ENCODE assay signal across 8 mouse cellular contexts in genomic region chr17:45718323-45718722, GRCm38 (mm10). TPM values are rescaled to one million over a fixed set of nuclear protein-coding genes. Genes with fewer than 3 reads are reported as not detected.
A peak's percentile ranks its signal among the peaks of the same experiment; 100 is the strongest.
DNase-seq lines count a peak whose midpoint lies in the region; ATAC-seq and TF ChIP-seq lines count a peak whose summit lies in the region.

No protein-coding gene starts in this region.

- no peak overlapping the region for H3K9ac ChIP-seq in MEL (ENCODE audit: control insufficient read depth, low read depth, low read length, poor library complexity, severe bottlenecking)
- no peak overlapping the region for H3K9ac ChIP-seq in liver, postnatal 0 days (replicated peaks)

- intact Hi-C loops in gastrocnemius, postnatal 14 days (cut with DNase I; ENCODE audit: low total_unique reads), result no loop called here

- peak; percentile 62; the same call in 1 of the 2 replicates for ATAC-seq in liver, postnatal 0 days

- H3K4me3 ChIP-seq in MEL (ENCODE audit: control insufficient read depth in 1 of 2, insufficient read depth in 1 of 2, low read depth in 2 of 2, low read length in 2 of 2), result no peak overlapping the region
- no peak overlapping the region for H3K4me3 ChIP-seq in liver, postnatal 0 days (ENCODE audit: low read depth, low read length)

- H3K4me1 ChIP-seq in MEL (ENCODE audit: control insufficient read depth in 1 of 2, insufficient read depth in 2 of 2, low read length in 2 of 2), result no peaks in the 10 kb centered on the region
- H3K4me1 ChIP-seq in liver, postnatal 0 days (ENCODE audit: insufficient read depth), result no peaks in the 10 kb centered on the region

- H3K27me3 ChIP-seq in MEL (ENCODE audit: control insufficient read depth in 1 of 2, insufficient read depth in 2 of 2, low read length in 2 of 2), result no peaks in the 10 kb centered on the region
- H3K27me3 ChIP-seq in liver, postnatal 0 days (ENCODE audit: insufficient read depth, low read length), result 0 out of 2 replicates have a peak, but pooled peaks cover 1% of the 10 kb centered on the region

- H3K4me2 ChIP-seq in liver, postnatal 0 days (ENCODE audit: low read depth, low read length), result no peak overlapping the region

- no peaks in the 10 kb centered on the region for H3K36me3 ChIP-seq in MEL (ENCODE audit: control insufficient read depth in 1 of 2, insufficient read depth in 2 of 2, low read length in 2 of 2)
- no peaks in the 10 kb centered on the region for H3K36me3 ChIP-seq in liver, postnatal 0 days (replicated peaks; ENCODE audit: insufficient read depth, low read length)

- no peaks in the 10 kb centered on the region for H3K9me3 ChIP-seq in MEL (replicated peaks; ENCODE audit: insufficient read depth, low read length)
- no peaks in the 10 kb centered on the region for H3K9me3 ChIP-seq in liver, postnatal 0 days (ENCODE audit: low read length)

- TF ChIP-seq POLR2A in MEL (IDR thresholded peaks at IDR 0.05; ENCODE audit: control insufficient read depth in 1 of 2, insufficient read depth in 1 of 2, low read depth in 1 of 2, low read length in 2 of 2, poor library complexity in 1 of 2), result no peak

- 5% methylated on average over 10 of the region's 10 CpGs for WGBS in liver, postnatal 0 days (ENCODE audit: insufficient replicate concordance)

- TF ChIP-seq EP300 in MEL (IDR thresholded peaks at IDR 0.05; ENCODE audit: low read depth in 1 of 2, low read length in 2 of 2), result no peak
- TF ChIP-seq EP300 in liver, postnatal 0 days (IDR thresholded peaks at IDR 0.05; ENCODE audit: low read depth), result no peak

- no peak overlapping the region for H3K27ac ChIP-seq in MEL (ENCODE audit: control insufficient read depth, low read depth, low read length)
- H3K27ac ChIP-seq in liver, postnatal 0 days (ENCODE audit: low read depth), result no peak overlapping the region

- no peaks in the 10 kb centered on the region for H3K79me2 ChIP-seq in MEL (ENCODE audit: control insufficient read depth, insufficient read depth, low read length, poor library complexity)

- peak; percentile 75 to 97 (median 91) for TF ChIP-seq CTCF in MEL (IDR thresholded peaks at IDR 0.05 in 2 of 3, conservative IDR thresholded peaks at IDR 0.05 in 1 of 3; ENCODE audit: control insufficient read depth in 1 of 3, insufficient read depth in 1 of 3, low read depth in 2 of 3, low read length in 3 of 3, poor library complexity in 1 of 3, severe bottlenecking in 1 of 3)
- peak; percentile 87 for TF ChIP-seq CTCF in liver, postnatal 0 days (IDR thresholded peaks at IDR 0.05; ENCODE audit: low read depth)

- DNase-seq in embryo, embryonic 10 days (ENCODE audit: low spot score), result peak; percentile 84
- no peak for DNase-seq in embryo, embryonic 9.5 days (ENCODE audit: extremely low spot score)
- DNase-seq in MEL (ENCODE audit: low read depth, low spot score), result peak; percentile 76
- DNase-seq in cerebellum, postnatal 10 days, result peak; percentile 90 to 91
- DNase-seq in gastrocnemius, postnatal 14 days, result peak; percentile 71
- peak; percentile 81 for DNase-seq in kidney, postnatal 14 days
- DNase-seq in liver, postnatal 0 days, result peak; percentile 71
- DNase-seq in right cerebral cortex, adult 18-20 months, result peak; percentile 78

- TF ChIP-seq RAD21 in MEL (IDR thresholded peaks at IDR 0.05; ENCODE audit: low read depth, low read length), result peak; percentile 96

TF ChIP-seq in MEL, 35 proteins besides CTCF, POLR2A, EP300 and RAD21:
- TF ChIP-seq ZC3H11A (IDR thresholded peaks at IDR 0.05; ENCODE audit: low read depth, low read length) (peak; percentile 70), HCFC1 (IDR thresholded peaks at IDR 0.05; ENCODE audit: low read depth, low read length) (0 out of 2 replicates have a peak, but pooled peaks have one; percentile 13), TAL1 (IDR thresholded peaks at IDR 0.05; ENCODE audit: low read length) (no peak), RCOR1 (IDR thresholded peaks at IDR 0.05; ENCODE audit: low read depth, low read length) (0 out of 2 replicates have a peak, but pooled peaks have one; percentile 8), SMC3 (IDR thresholded peaks at IDR 0.05; ENCODE audit: low read depth, low read length) (peak; percentile 79), MEF2A (IDR thresholded peaks at IDR 0.05; ENCODE audit: extremely low read depth, insufficient replicate concordance, low read depth, low read length, poor library complexity, severe bottlenecking) (no peak), POLR2AphosphoS2 (IDR thresholded peaks at IDR 0.05; ENCODE audit: low read length) (no peak)
TF ChIP-seq in MEL: peak in this region for 4.

RNA-seq across cellular contexts. Expression of gene 1600014C23Rik, which starts 15.3 kb away (rescaled TPM):
- total RNA-seq in MEL (2012; rRNA removed), result 0.81 and 2.1 TPM in 2 replicates
- polyA plus RNA-seq in MEL (2012; ENCODE audit: insufficient read depth in 1 of 2, insufficient read length in 2 of 2, low read depth in 1 of 2, low replicate concordance in 2 of 2, missing spikeins in 1 of 2), result 1 to 10 TPM in 1 of 2 experiments, not detected in 1; 2.7 TPM
- total RNA-seq in gastrocnemius, postnatal 14 days (2021), result not detected
- polyA plus RNA-seq in liver, postnatal 0 days (2015; fragmentation: Nextera tagmentation; extraction: Ambion mirVana), result not detected in 2 replicates

RNA-seq across cellular contexts. Expression of gene Tmem63b, which starts 31.6 kb away (rescaled TPM):
- total RNA-seq in MEL (2012; rRNA removed), result 12.0 and 12.3 TPM in 2 replicates
- polyA plus RNA-seq in MEL (2012; ENCODE audit: insufficient read depth in 1 of 2, insufficient read length in 2 of 2, low read depth in 1 of 2, low replicate concordance in 2 of 2, missing spikeins in 1 of 2), result 10 to 100 TPM in 1 of 2 experiments, not detected in 1; 37.9 TPM
- 10 to 100 TPM; 52.9 to 57.0 TPM for total RNA-seq in gastrocnemius, postnatal 14 days (2021)
- 15.1 and 16.9 TPM in 2 replicates for polyA plus RNA-seq in liver, postnatal 0 days (2015; fragmentation: Nextera tagmentation; extraction: Ambion mirVana)

RNA-seq across cellular contexts. Expression of gene Mrpl14, which starts 32.2 kb away (rescaled TPM):
- total RNA-seq in MEL (2012; rRNA removed), result 66.2 and 68.0 TPM in 2 replicates
- polyA plus RNA-seq in MEL (2012; ENCODE audit: insufficient read depth in 1 of 2, insufficient read length in 2 of 2, low read depth in 1 of 2, low replicate concordance in 2 of 2, missing spikeins in 1 of 2), result 100 to 1,000 TPM in 1 of 2 experiments, not detected in 1; 159 TPM
- 10 to 100 TPM; 83.3 to 86.3 TPM for total RNA-seq in gastrocnemius, postnatal 14 days (2021)
- 113 TPM in 2 replicates for polyA plus RNA-seq in liver, postnatal 0 days (2015; fragmentation: Nextera tagmentation; extraction: Ambion mirVana)

RNA-seq across cellular contexts. Expression of gene Capn11, which starts 59.2 kb away (rescaled TPM):
- not detected in 2 replicates for total RNA-seq in MEL (2012; rRNA removed)
- under 1 TPM in 1 of 2 experiments, not detected in 1; 0.03 TPM for polyA plus RNA-seq in MEL (2012; ENCODE audit: insufficient read depth in 1 of 2, insufficient read length in 2 of 2, low read depth in 1 of 2, low replicate concordance in 2 of 2, missing spikeins in 1 of 2)
- total RNA-seq in gastrocnemius, postnatal 14 days (2021), result under 1 TPM; 0.10 to 0.13 TPM
- not detected in 2 replicates for polyA plus RNA-seq in liver, postnatal 0 days (2015; fragmentation: Nextera tagmentation; extraction: Ambion mirVana)
